Mouse (Mus musculus) testis, adult 2 months (tissue): ENCODE measurements at regions not wholly inside any gene's neighbourhood (a gene's known extent, or its start where the extent isn't known, plus 50 kb on each side); places are given as distances from the start of the nearest gene placed in this dataset.
A peak's percentile ranks its signal among the peaks of the same experiment; 100 is the strongest.
"Not testable (repeated sequence)": the region's sequence is repeated elsewhere in the genome, so short reads cannot be mapped to it uniquely, and the experiment has no call there.

Experiments
- H3K27ac ChIP-seq: fragments of 200-500 bp; 2 replicates; pipeline ENCODE4 v1.5.1; 2012; ENCODE audit warnings: low read depth, low read length; ENCODE audit not compliant: control insufficient read depth, insufficient read depth
- H3K27me3 ChIP-seq: fragments of 200-500 bp; 2 replicates; pipeline ENCODE4 v1.6.1; 2012; ENCODE audit warnings: mild to moderate bottlenecking, low read length, moderate library complexity; ENCODE audit not compliant: control insufficient read depth, insufficient read depth
- H3K36me3 ChIP-seq: fragments of 200-500 bp; 2 replicates; pipeline ENCODE4 v1.6.1; 2012; ENCODE audit warnings: mild to moderate bottlenecking, low read length; ENCODE audit not compliant: control insufficient read depth, insufficient read depth
- H3K4me1 ChIP-seq: fragments of 200-500 bp; 2 replicates; pipeline ENCODE4 v1.6.1; 2012; ENCODE audit warnings: low read length; ENCODE audit not compliant: control insufficient read depth, insufficient read depth
- H3K4me3 ChIP-seq: fragments of 200-500 bp; 2 replicates; pipeline ENCODE4 v1.5.1; 2012; ENCODE audit warnings: low read depth, mild to moderate bottlenecking, low read length, moderate library complexity, mixed read lengths; ENCODE audit not compliant: control insufficient read depth
- CTCF ChIP-seq: fragments of 200-500 bp; IDR thresholded peaks from 2 replicates; pipeline ENCODE4 v1.5.1; 2012; ENCODE audit warnings: low read depth, mild to moderate bottlenecking, inconsistent platforms, low read length, moderate library complexity; ENCODE audit not compliant: control insufficient read depth, insufficient read depth, insufficient replicate concordance
- POLR2A ChIP-seq: fragments of 200-500 bp; IDR thresholded peaks from 2 replicates; pipeline ENCODE4 v1.6.1; 2012; ENCODE audit warnings: low read depth, mild to moderate bottlenecking, inconsistent platforms, low read length, moderate library complexity; ENCODE audit not compliant: control insufficient read depth

- Histone ChIP-seq H3K36me3 (no peaks in the 10 kb centered on the region), H3K4me1 (peaks cover 11% of the 10 kb centered on the region), H3K27ac (no peak overlapping the region), H3K27me3 (no peaks in the 10 kb centered on the region), H3K4me3 (no peak overlapping the region)
- TF ChIP-seq CTCF (no peak), POLR2A (no peak)
Observed at GRCm38 (mm10) chr1:136680173-136680572, 55.5 kb downstream of the Zfp281 start.

GRCm38 (mm10) chr1:136682311-136682710 lies 57.6 kb downstream of the Zfp281 start:
- not testable (repeated sequence) for H3K27ac ChIP-seq

GRCm38 (mm10) chr1:136683061-136683531 lies 58.4 kb downstream of the Zfp281 start:
- Histone ChIP-seq H3K27me3 (no peaks in the 10 kb centered on the region), H3K4me3 (no peak overlapping the region), H3K4me1 (no peaks in the 10 kb centered on the region), H3K36me3 (no peaks in the 10 kb centered on the region), H3K27ac (no peak overlapping the region)
- TF ChIP-seq CTCF = no peak
- no peak for TF ChIP-seq POLR2A

More at GRCm38 (mm10) chr1:136682311-136682710, 57.6 kb downstream of the Zfp281 start:
- not testable (repeated sequence) for H3K36me3 ChIP-seq, H3K4me1 ChIP-seq, H3K27me3 ChIP-seq, H3K4me3 ChIP-seq

GRCm38 (mm10) chr1:136683561-136684131 lies 58.9 kb downstream of the Zfp281 start:
- Histone ChIP-seq H3K27ac (no peak overlapping the region), H3K4me3 (no peak overlapping the region), H3K4me1 (no peaks in the 10 kb centered on the region), H3K27me3 (no peaks in the 10 kb centered on the region), H3K36me3 (no peaks in the 10 kb centered on the region)
- no peak for TF ChIP-seq POLR2A
- TF ChIP-seq CTCF = no peak

- Histone ChIP-seq H3K4me1 (no peaks in the 10 kb centered on the region), H3K27ac (no peak overlapping the region), H3K27me3 (no peaks in the 10 kb centered on the region), H3K4me3 (no peak overlapping the region), H3K36me3 (no peaks in the 10 kb centered on the region)
- TF ChIP-seq CTCF (no peak), POLR2A (no peak)
Observed at GRCm38 (mm10) chr1:136684481-136684880, 59.8 kb downstream of the Zfp281 start.

DNA sequence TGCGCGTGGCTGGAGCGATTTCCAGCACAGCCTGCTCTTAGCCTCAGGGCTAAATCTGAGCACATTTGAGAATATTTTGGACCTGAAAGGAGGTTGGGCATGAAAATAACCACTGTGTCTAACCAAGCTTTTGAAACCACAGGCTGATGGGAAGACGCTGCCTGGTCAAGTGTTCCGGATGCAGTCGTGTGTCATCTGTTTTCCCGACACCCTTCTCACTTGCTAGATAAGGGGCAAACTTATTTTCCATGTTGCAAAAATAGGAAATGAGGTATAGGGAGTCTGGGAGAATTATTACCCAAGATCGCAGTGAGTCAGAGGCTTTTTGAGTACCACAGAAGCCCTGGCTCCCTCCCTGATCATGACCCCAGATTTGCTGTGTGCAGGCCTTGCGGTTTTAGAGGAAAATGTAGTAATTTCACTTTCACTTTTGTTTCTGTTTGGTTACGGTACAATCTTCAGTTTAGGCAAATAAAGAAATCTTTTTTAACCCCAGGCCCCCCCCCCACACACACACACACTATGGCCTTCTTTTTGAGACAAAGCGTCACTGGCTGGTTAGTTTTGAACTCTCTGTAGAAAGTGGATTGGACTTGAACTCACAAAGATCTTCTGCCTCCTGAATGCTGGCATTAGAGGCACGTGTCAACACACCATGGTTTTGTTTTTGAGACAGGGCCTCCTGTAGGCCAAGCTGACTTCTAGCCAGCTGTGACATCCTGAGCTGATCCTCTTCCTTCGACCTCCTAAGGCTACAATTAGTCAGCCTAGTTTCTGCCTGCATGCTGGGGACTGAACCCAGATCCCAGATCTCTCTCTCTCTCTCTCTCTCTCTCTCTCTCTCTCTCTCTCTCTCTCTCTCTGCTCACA lies 60.7 kb downstream of the Zfp281 start:
- Histone ChIP-seq H3K4me3 (no peak overlapping the region; the same call in 1 of the 2 replicates), H3K4me1 (no peaks in the 10 kb centered on the region), H3K27me3 (no peaks in the 10 kb centered on the region), H3K36me3 (no peaks in the 10 kb centered on the region), H3K27ac (peak overlapping the region; percentile 49)
- TF ChIP-seq CTCF (no peak), POLR2A (no peak)

- Histone ChIP-seq H3K36me3 (no peaks in the 10 kb centered on the region), H3K27me3 (no peaks in the 10 kb centered on the region), H3K27ac (no peak overlapping the region), H3K4me3 (no peak overlapping the region), H3K4me1 (no peaks in the 10 kb centered on the region)
- TF ChIP-seq POLR2A = no peak
- TF ChIP-seq CTCF = no peak
Observed at GRCm38 (mm10) chr1:136686467-136686866, 61.8 kb downstream of the Zfp281 start.
